In the genomic region with DNA sequence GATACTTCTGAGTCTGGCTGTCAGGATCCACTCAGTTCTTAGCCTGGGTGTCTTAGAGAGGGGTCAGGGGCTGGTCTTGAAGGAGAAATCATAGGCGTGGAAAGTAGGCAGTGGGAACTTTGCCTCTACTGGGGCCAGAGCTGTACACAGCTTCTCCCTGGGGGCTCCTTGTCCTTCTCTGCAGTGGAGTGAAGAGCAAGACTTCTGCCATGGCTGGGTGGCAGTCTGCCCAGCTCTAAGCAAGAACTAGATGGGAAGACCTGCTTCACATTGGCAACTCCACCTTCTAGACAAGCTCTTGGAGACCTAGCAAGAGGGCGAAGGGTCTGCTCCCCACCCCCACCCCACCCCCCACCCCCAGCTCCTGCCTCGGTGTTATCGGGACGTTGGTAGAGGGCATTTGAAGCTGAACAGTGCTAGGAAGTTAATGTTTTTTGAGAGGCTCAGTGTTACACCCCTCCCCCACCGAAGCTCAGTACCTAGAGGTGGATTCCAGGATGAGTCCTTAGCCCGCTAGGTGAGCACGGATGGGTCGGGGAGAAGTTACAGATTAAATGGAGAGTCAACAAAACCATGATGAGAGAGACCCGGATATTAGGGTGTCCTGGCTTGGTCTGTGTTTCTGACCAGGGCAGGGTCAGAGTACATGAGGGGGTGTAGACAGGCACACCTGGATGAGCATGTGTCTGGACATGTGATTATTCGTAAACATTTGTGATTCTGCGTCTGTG, we compare ENCODE assay signal across 12 mouse cellular contexts. TPM values are rescaled to one million over a fixed set of nuclear protein-coding genes. Genes with fewer than 3 reads are reported as not detected.
A peak's percentile ranks its signal among the peaks of the same experiment; 100 is the strongest.
DNase-seq lines count a peak whose midpoint lies in the region; ATAC-seq and TF ChIP-seq lines count a peak whose summit lies in the region.
"Had no signal": no experiment of that assay in that cellular context is flagged by ENCODE, and none has a peak within 500 bp of the region (broad histone marks: within the 10 kb centered on the region; RNA-seq: fewer than 3 reads in every experiment).

No protein-coding gene starts in this region.

- H3K27ac ChIP-seq in hindbrain, embryonic 12.5 days, result no peak overlapping the region
- no peak overlapping the region for H3K27ac ChIP-seq in hindbrain, embryonic 14.5 days
- H3K27ac ChIP-seq in intestine, postnatal 0 days (ENCODE audit: low read depth, low read length), result no peak overlapping the region
- peak overlapping the region; percentile 93 for H3K27ac ChIP-seq in limb, embryonic 12.5 days
- H3K27ac ChIP-seq: hindbrain, embryonic 10.5 days had no signal

- 0 out of 2 replicates have a peak overlapping the region, but pooled peaks have one; percentile 8 for H3K4me2 ChIP-seq in hindbrain, embryonic 12.5 days (replicated peaks)
- H3K4me2 ChIP-seq in hindbrain, embryonic 14.5 days (replicated peaks), result no peak overlapping the region
- peak overlapping the region; percentile 21; the same call in 1 of the 2 replicates for H3K4me2 ChIP-seq in intestine, postnatal 0 days (replicated peaks; ENCODE audit: low read depth)
- peak overlapping the region; percentile 85 for H3K4me2 ChIP-seq in limb, embryonic 12.5 days

- no peaks in the 10 kb centered on the region for H3K27me3 ChIP-seq in hindbrain, embryonic 12.5 days
- H3K27me3 ChIP-seq in hindbrain, embryonic 14.5 days (ENCODE audit: control insufficient read depth, insufficient read depth, low read length), result no peaks in the 10 kb centered on the region
- 0 out of 2 replicates have a peak, but pooled peaks cover 3% of the 10 kb centered on the region for H3K27me3 ChIP-seq in intestine, postnatal 0 days (replicated peaks; ENCODE audit: control insufficient read depth, insufficient read depth, low read length)
- no peaks in the 10 kb centered on the region for H3K27me3 ChIP-seq in limb, embryonic 12.5 days

- H3K9me3 ChIP-seq in hindbrain, embryonic 12.5 days (replicated peaks), result no peaks in the 10 kb centered on the region
- no peaks in the 10 kb centered on the region for H3K9me3 ChIP-seq in hindbrain, embryonic 14.5 days (ENCODE audit: control insufficient read depth, low read length)
- no peaks in the 10 kb centered on the region for H3K9me3 ChIP-seq in intestine, postnatal 0 days (ENCODE audit: control insufficient read depth)
- H3K9me3 ChIP-seq in limb, embryonic 12.5 days, result no peaks in the 10 kb centered on the region
- H3K9me3 ChIP-seq: hindbrain, embryonic 10.5 days had no signal

- H3K36me3 ChIP-seq in hindbrain, embryonic 12.5 days, result peaks cover 23% of the 10 kb centered on the region
- 0 out of 2 replicates have a peak, but pooled peaks cover 3% of the 10 kb centered on the region for H3K36me3 ChIP-seq in hindbrain, embryonic 14.5 days (replicated peaks; ENCODE audit: control insufficient read depth, insufficient read depth)
- H3K36me3 ChIP-seq in intestine, postnatal 0 days (ENCODE audit: control insufficient read depth, insufficient read depth), result peaks cover 15% of the 10 kb centered on the region
- peaks cover 60% of the 10 kb centered on the region for H3K36me3 ChIP-seq in limb, embryonic 12.5 days

- H3K4me1 ChIP-seq in hindbrain, embryonic 12.5 days, result peaks cover 64% of the 10 kb centered on the region
- H3K4me1 ChIP-seq in hindbrain, embryonic 14.5 days (replicated peaks; ENCODE audit: control insufficient read depth, insufficient read depth, low read length), result peaks cover 25% of the 10 kb centered on the region
- 0 out of 2 replicates have a peak, but pooled peaks cover 10% of the 10 kb centered on the region for H3K4me1 ChIP-seq in intestine, postnatal 0 days (replicated peaks; ENCODE audit: control insufficient read depth, insufficient read depth, low read length)
- peaks cover 66% of the 10 kb centered on the region for H3K4me1 ChIP-seq in limb, embryonic 12.5 days (replicated peaks)

- H3K4me3 ChIP-seq in hindbrain, embryonic 12.5 days, result no peak overlapping the region
- H3K4me3 ChIP-seq in hindbrain, embryonic 14.5 days (replicated peaks; ENCODE audit: low read length), result no peak overlapping the region
- no peak overlapping the region for H3K4me3 ChIP-seq in intestine, postnatal 0 days (ENCODE audit: low read depth, low read length)
- H3K4me3 ChIP-seq in limb, embryonic 12.5 days (replicated peaks), result peak overlapping the region; percentile 97
- H3K4me3 ChIP-seq: hindbrain, embryonic 10.5 days had no signal

- no peak for ATAC-seq in hindbrain, embryonic 12.5 days (ENCODE audit: low FRiP score)
- ATAC-seq in hindbrain, embryonic 14.5 days (ENCODE audit: low FRiP score), result no peak
- no peak for ATAC-seq in intestine, postnatal 0 days
- ATAC-seq in limb, embryonic 12.5 days (ENCODE audit: insufficient number of reproducible peaks, insufficient read depth, low FRiP score, low TSS enrichment, low read depth), result no peak
- ATAC-seq in activated CD4-positive, CD25-positive, alpha-beta regulatory T cell, adult 4 months, result no peak

- WGBS in hindbrain, embryonic 12.5 days, result 84% methylated on average over 12 of the region's 12 CpGs
- WGBS in hindbrain, embryonic 14.5 days, result 91% methylated on average over 12 of the region's 12 CpGs
- WGBS in intestine, postnatal 0 days, result 37% methylated on average over 12 of the region's 12 CpGs
- WGBS in limb, embryonic 12.5 days, result 73% methylated on average over 12 of the region's 12 CpGs

- TF ChIP-seq CTCF in intestine, postnatal 0 days (IDR thresholded peaks at IDR 0.05; ENCODE audit: low read depth), result no peak

- DNase-seq in hindbrain, embryonic 14.5 days (ENCODE audit: low spot score), result no peak
- peak; percentile 91 for DNase-seq in yolk sac, embryonic 10.5 days (ENCODE audit: low spot score)
- DNase-seq in right cerebral cortex, adult 2 months (ENCODE audit: low spot score in 2 of 2), result no peak
- no peak for DNase-seq in layer of hippocampus, adult 11-12 months (ENCODE audit: low spot score)
- DNase-seq: cerebellum, adult 18-20 months; lung, adult 2 months; thymus, adult 2 months had no signal

- H3K9ac ChIP-seq in hindbrain, embryonic 12.5 days, result no peak overlapping the region
- H3K9ac ChIP-seq in hindbrain, embryonic 14.5 days, result no peak overlapping the region
- H3K9ac ChIP-seq in intestine, postnatal 0 days (ENCODE audit: low read depth, low read length), result no peak overlapping the region
- peak overlapping the region; percentile 24; the same call in 1 of the 2 replicates for H3K9ac ChIP-seq in limb, embryonic 12.5 days (replicated peaks)

RNA-seq across cellular contexts. Expression of gene Igfbp4, which starts 4.3 kb away (rescaled TPM):
- 428 and 445 TPM in 2 replicates for polyA plus RNA-seq in hindbrain, embryonic 12.5 days (2016; fragmentation: Nextera tagmentation; extraction: Ambion mirVana)
- polyA plus RNA-seq in hindbrain, embryonic 14.5 days (2014; fragmentation: Nextera tagmentation; extraction: Ambion mirVana), result 127 and 142 TPM in 2 replicates
- polyA plus RNA-seq in intestine, postnatal 0 days (2015; fragmentation: Nextera tagmentation; extraction: Ambion mirVana), result 174 and 176 TPM in 2 replicates
- 1,037 and 1,115 TPM in 2 replicates for polyA plus RNA-seq in limb, embryonic 12.5 days (2016; fragmentation: Nextera tagmentation; extraction: Ambion mirVana)
- polyA plus RNA-seq in activated CD4-positive, CD25-positive, alpha-beta regulatory T cell, adult 4 months (2017; shearing (Covaris generic)), result 10 to 100 TPM; 33.7 to 43.6 TPM

RNA-seq across cellular contexts. Expression of gene Top2a, which starts 21.3 kb away (rescaled TPM):
- polyA plus RNA-seq in hindbrain, embryonic 12.5 days (2016; fragmentation: Nextera tagmentation; extraction: Ambion mirVana), result 195 and 199 TPM in 2 replicates
- 34.2 and 42.4 TPM in 2 replicates for polyA plus RNA-seq in hindbrain, embryonic 14.5 days (2014; fragmentation: Nextera tagmentation; extraction: Ambion mirVana)
- 40.9 and 41.8 TPM in 2 replicates for polyA plus RNA-seq in intestine, postnatal 0 days (2015; fragmentation: Nextera tagmentation; extraction: Ambion mirVana)
- 347 and 362 TPM in 2 replicates for polyA plus RNA-seq in limb, embryonic 12.5 days (2016; fragmentation: Nextera tagmentation; extraction: Ambion mirVana)
- polyA plus RNA-seq in activated CD4-positive, CD25-positive, alpha-beta regulatory T cell, adult 4 months (2017; shearing (Covaris generic)), result 100 to 1,000 TPM; 118 to 121 TPM

RNA-seq across cellular contexts. Expression of gene Tns4, which starts 43.8 kb away (rescaled TPM):
- polyA plus RNA-seq in hindbrain, embryonic 12.5 days (2016; fragmentation: Nextera tagmentation; extraction: Ambion mirVana), result 0.32 and 0.36 TPM in 2 replicates
- 0.20 TPM in 1 of 2 replicates, not detected in the other for polyA plus RNA-seq in hindbrain, embryonic 14.5 days (2014; fragmentation: Nextera tagmentation; extraction: Ambion mirVana)
- 0.39 and 0.53 TPM in 2 replicates for polyA plus RNA-seq in intestine, postnatal 0 days (2015; fragmentation: Nextera tagmentation; extraction: Ambion mirVana)
- 0.65 and 0.73 TPM in 2 replicates for polyA plus RNA-seq in limb, embryonic 12.5 days (2016; fragmentation: Nextera tagmentation; extraction: Ambion mirVana)
- polyA plus RNA-seq in activated CD4-positive, CD25-positive, alpha-beta regulatory T cell, adult 4 months (2017; shearing (Covaris generic)), result not detected
